Mouse (Mus musculus): ENCODE results near the gene Fam161a. TPM values are rescaled to one million over a fixed set of nuclear protein-coding genes. Genes with fewer than 3 reads are reported as not detected.

Fam161a gene
- polyA plus RNA-seq (2012; rRNA removed) = 0.20 and 0.41 TPM in 2 replicates

GRCm38 (mm10) chr11:23007481-23008180 lies at the start of gene Fam161a:
Gene Fam161a, plus strand, starts transcription at chr11:23007531.
- Histone ChIP-seq H3K4me3 (ENCODE audit: extremely low read depth, insufficient read depth, insufficient read length) (peak within 1 kb of the TSS; percentile 81), H3K4me1 (ENCODE audit: control insufficient read depth, insufficient read depth, insufficient read length) (peaks cover 2% of the 10 kb centered on the region; the same call in 1 of the 2 replicates), H3K36me3 (ENCODE audit: control insufficient read depth, insufficient read depth, low read length) (peaks cover 9% of the 10 kb centered on the region), H3K27ac (ENCODE audit: insufficient read depth, low read length) (peak within 1 kb of the TSS; percentile 77), H3K27me3 (ENCODE audit: control insufficient read depth, insufficient read depth, low read length) (no peaks in the 10 kb centered on the region)
- 1% methylated on average over 22 of the region's 22 CpGs for WGBS
- peak; percentile 72 to 88 for DNase-seq (ENCODE audit: low read depth in 1 of 2, low spot score in 2 of 2)
- TF ChIP-seq POLR2A (IDR thresholded peaks at IDR 0.05; ENCODE audit: low read depth, low read length) (no peak), CTCF (IDR thresholded peaks at IDR 0.05; ENCODE audit: extremely low read depth, insufficient read depth, insufficient read length, insufficient replicate concordance) (no peak)

GRCm38 (mm10) chr11:22957791-22958374 lies 49.4 kb upstream of the Fam161a start:
- H3K36me3 ChIP-seq (ENCODE audit: control insufficient read depth, insufficient read depth, low read length) = no peaks in the 10 kb centered on the region
- TF ChIP-seq POLR2A (IDR thresholded peaks at IDR 0.05; ENCODE audit: low read depth, low read length) (no peak), CTCF (IDR thresholded peaks at IDR 0.05; ENCODE audit: extremely low read depth, insufficient read depth, insufficient read length, insufficient replicate concordance) (peak; percentile 15; the same call in 1 of the 2 replicates)
- H3K4me1 ChIP-seq (ENCODE audit: control insufficient read depth, insufficient read depth, insufficient read length) = peaks cover 2% of the 10 kb centered on the region; the same call in 1 of the 2 replicates

GRCm38 (mm10) chr11:22962101-22962500 lies 45.2 kb upstream of the Fam161a start:
- no peaks in the 10 kb centered on the region for H3K27me3 ChIP-seq (ENCODE audit: control insufficient read depth, insufficient read depth, low read length)
- no peak for TF ChIP-seq CTCF (IDR thresholded peaks at IDR 0.05; ENCODE audit: extremely low read depth, insufficient read depth, insufficient read length, insufficient replicate concordance)
- TF ChIP-seq POLR2A (IDR thresholded peaks at IDR 0.05; ENCODE audit: low read depth, low read length) = no peak
- WGBS = 85% methylated on average over 1 of the region's 1 CpGs
- H3K4me1 ChIP-seq (ENCODE audit: control insufficient read depth, insufficient read depth, insufficient read length) = no peaks in the 10 kb centered on the region
- H3K4me3 ChIP-seq (ENCODE audit: extremely low read depth, insufficient read depth, insufficient read length) = no peak overlapping the region
- no peak for DNase-seq (ENCODE audit: low read depth in 1 of 2, low spot score in 2 of 2)
- H3K27ac ChIP-seq (ENCODE audit: insufficient read depth, low read length) = no peak overlapping the region
- no peaks in the 10 kb centered on the region for H3K36me3 ChIP-seq (ENCODE audit: control insufficient read depth, insufficient read depth, low read length)

More at GRCm38 (mm10) chr11:22957791-22958374, 49.4 kb upstream of the Fam161a start:
- no peak overlapping the region for H3K4me3 ChIP-seq (ENCODE audit: extremely low read depth, insufficient read depth, insufficient read length)
- no peaks in the 10 kb centered on the region for H3K27me3 ChIP-seq (ENCODE audit: control insufficient read depth, insufficient read depth, low read length)
- 94% methylated on average over 4 of the region's 4 CpGs for WGBS
- H3K27ac ChIP-seq (ENCODE audit: insufficient read depth, low read length) = no peak overlapping the region
- DNase-seq (ENCODE audit: low read depth in 1 of 2, low spot score in 2 of 2) = no peak

GRCm38 (mm10) chr11:22964401-22964800 lies 42.9 kb upstream of the Fam161a start:
- no peaks in the 10 kb centered on the region for H3K27me3 ChIP-seq (ENCODE audit: control insufficient read depth, insufficient read depth, low read length)
- no peaks in the 10 kb centered on the region for H3K36me3 ChIP-seq (ENCODE audit: control insufficient read depth, insufficient read depth, low read length)
- no peak overlapping the region for H3K4me3 ChIP-seq (ENCODE audit: extremely low read depth, insufficient read depth, insufficient read length)
- no peaks in the 10 kb centered on the region for H3K4me1 ChIP-seq (ENCODE audit: control insufficient read depth, insufficient read depth, insufficient read length)
- H3K27ac ChIP-seq (ENCODE audit: insufficient read depth, low read length) = no peak overlapping the region
- DNase-seq (ENCODE audit: low read depth in 1 of 2, low spot score in 2 of 2) = no peak
- WGBS = 94% methylated on average over 4 of the region's 4 CpGs
- TF ChIP-seq CTCF (IDR thresholded peaks at IDR 0.05; ENCODE audit: extremely low read depth, insufficient read depth, insufficient read length, insufficient replicate concordance) = no peak
- TF ChIP-seq POLR2A (IDR thresholded peaks at IDR 0.05; ENCODE audit: low read depth, low read length) = no peak

GRCm38 (mm10) chr11:22965503-22965902 lies 41.8 kb upstream of the Fam161a start:
- TF ChIP-seq POLR2A (IDR thresholded peaks at IDR 0.05; ENCODE audit: low read depth, low read length) = no peak
- TF ChIP-seq CTCF (IDR thresholded peaks at IDR 0.05; ENCODE audit: extremely low read depth, insufficient read depth, insufficient read length, insufficient replicate concordance) = peak; percentile 6; the same call in 1 of the 2 replicates
- Histone ChIP-seq H3K36me3 (ENCODE audit: control insufficient read depth, insufficient read depth, low read length) (no peaks in the 10 kb centered on the region), H3K27me3 (ENCODE audit: control insufficient read depth, insufficient read depth, low read length) (no peaks in the 10 kb centered on the region), H3K4me3 (ENCODE audit: extremely low read depth, insufficient read depth, insufficient read length) (no peak overlapping the region), H3K27ac (ENCODE audit: insufficient read depth, low read length) (no peak overlapping the region), H3K4me1 (ENCODE audit: control insufficient read depth, insufficient read depth, insufficient read length) (no peaks in the 10 kb centered on the region)
- WGBS = 92% methylated on average over 4 of the region's 4 CpGs
- DNase-seq (ENCODE audit: low read depth in 1 of 2, low spot score in 2 of 2) = no peak

GRCm38 (mm10) chr11:22969486-22969885 lies 37.8 kb upstream of the Fam161a start:
- H3K36me3 ChIP-seq (ENCODE audit: control insufficient read depth, insufficient read depth, low read length) = no peaks in the 10 kb centered on the region
- no peaks in the 10 kb centered on the region for H3K27me3 ChIP-seq (ENCODE audit: control insufficient read depth, insufficient read depth, low read length)
- no peak overlapping the region for H3K4me3 ChIP-seq (ENCODE audit: extremely low read depth, insufficient read depth, insufficient read length)
- TF ChIP-seq CTCF (IDR thresholded peaks at IDR 0.05; ENCODE audit: extremely low read depth, insufficient read depth, insufficient read length, insufficient replicate concordance) (no peak), POLR2A (IDR thresholded peaks at IDR 0.05; ENCODE audit: low read depth, low read length) (no peak)
- H3K4me1 ChIP-seq (ENCODE audit: control insufficient read depth, insufficient read depth, insufficient read length) = 0 out of 2 replicates have a peak, but pooled peaks cover 3% of the 10 kb centered on the region
- H3K27ac ChIP-seq (ENCODE audit: insufficient read depth, low read length) = no peak overlapping the region
- WGBS = 21% methylated on average over 6 of the region's 6 CpGs
- no peak for DNase-seq (ENCODE audit: low read depth in 1 of 2, low spot score in 2 of 2)

Data from spleen, adult 2 months (tissue).